Mouse (Mus musculus) liver, embryonic 13.5 days (tissue): Measurements from ENCODE around the gene Zfp955a. TPM values are rescaled to one million over a fixed set of nuclear protein-coding genes. Genes with fewer than 3 reads are reported as not detected.

Source experiments
- polyA plus RNA-seq: library from polyadenylated mRNA; unstranded; fragments of >200 nt; fragmentation: Nextera tagmentation; extraction: Ambion mirVana; gene quantifications from 2 replicates; pipeline ENCODE4 v1.2.1, GENCODE M21; 2015

Zfp955a gene
- polyA plus RNA-seq, 1 experiment from 2014 or later, result 5.1 TPM

Other genes starting within 250 kb of the Zfp955a start
- gene Zfp763, start 221.7 kb downstream of the Zfp955a start, polyA plus RNA-seq, result 2.7 and 3.3 TPM in 2 replicates
- not detected in 2 replicates for gene 4921501E09Rik, start 187.1 kb downstream of the Zfp955a start, polyA plus RNA-seq
- gene Zfp563, start 165.8 kb downstream of the Zfp955a start, polyA plus RNA-seq, result 1.5 TPM in 2 replicates
- not detected in 2 replicates for gene Morc2b, start 115.5 kb downstream of the Zfp955a start, polyA plus RNA-seq
- not detected in 2 replicates for gene Olfr55, start 86.7 kb downstream of the Zfp955a start, polyA plus RNA-seq
- not detected in 2 replicates for gene Olfr239, start 63.8 kb downstream of the Zfp955a start, polyA plus RNA-seq
- gene Olfr1564, start 33.5 kb downstream of the Zfp955a start, polyA plus RNA-seq, result not detected in 2 replicates
- 0.01 TPM in 2 replicates for gene Olfr63, start 9.5 kb upstream of the Zfp955a start, polyA plus RNA-seq
- gene Zfp955b, start 34.4 kb upstream of the Zfp955a start, polyA plus RNA-seq, result 2.7 and 3.3 TPM in 2 replicates
- gene Zfp81, start 103.7 kb upstream of the Zfp955a start, polyA plus RNA-seq, result 3.2 and 3.4 TPM in 2 replicates
- 7.9 and 11.0 TPM in 2 replicates for gene Zfp101, start 139.5 kb upstream of the Zfp955a start, polyA plus RNA-seq
- not detected in 2 replicates for gene Actl9, start 177.8 kb upstream of the Zfp955a start, polyA plus RNA-seq